Mouse (Mus musculus) limb, embryonic 10.5 days (tissue): ENCODE results near the gene Armc10. TPM values are rescaled to one million over a fixed set of nuclear protein-coding genes. Genes with fewer than 3 reads are reported as not detected.
"Not testable (repeated sequence)": the region's sequence is repeated elsewhere in the genome, so short reads cannot be mapped to it uniquely, and the experiment has no call there.

Source experiments
- DNase-seq: peaks from one replicate; pipeline ENCODE4 v3.0.0-alpha.2; 2017; ENCODE audit warnings: low spot score
- H3K27ac ChIP-seq: fragments of 300-500 bp; sonication (generic); 2 replicates; pipeline ENCODE4 v1.5.1; 2016; ENCODE audit warnings: mild to moderate bottlenecking
- H3K27me3 ChIP-seq: fragments of 300-500 bp; sonication (generic); 2 replicates; pipeline ENCODE4 v1.6.1; 2016; ENCODE audit warnings: low read depth, mild to moderate bottlenecking; ENCODE audit not compliant: poor library complexity, severe bottlenecking
- H3K36me3 ChIP-seq: fragments of 300-500 bp; sonication (generic); 2 replicates; pipeline ENCODE4 v1.6.1; 2016; ENCODE audit warnings: mild to moderate bottlenecking, moderate library complexity
- H3K4me1 ChIP-seq: fragments of 300-500 bp; sonication (generic); 2 replicates; pipeline ENCODE4 v1.6.1; 2016
- H3K4me3 ChIP-seq: fragments of 300-500 bp; sonication (generic); 2 replicates; pipeline ENCODE4 v1.5.1; 2016; ENCODE audit warnings: mild to moderate bottlenecking, moderate library complexity
- H3K9me3 ChIP-seq: fragments of 300-500 bp; sonication (generic); replicated peaks from 2 replicates; pipeline ENCODE4 v1.6.1; 2016; ENCODE audit warnings: mild to moderate bottlenecking
- WGBS: fragments of 180-500 bp; shearing (Covaris S2); methylation state at CpG from one replicate; pipeline ENCODE4 v1.1.7; 2016; 5-methylcytosine and 5-hydroxymethylcytosine counted together
- polyA plus RNA-seq: library from polyadenylated mRNA; unstranded; fragments of >200 nt; fragmentation: Nextera tagmentation; extraction: Ambion mirVana; gene quantifications from 2 replicates; pipeline ENCODE4 v1.2.1, GENCODE M21; 2016

Armc10 gene
- polyA plus RNA-seq, 1 experiment from 2014 or later: 61.9 TPM

DNA sequence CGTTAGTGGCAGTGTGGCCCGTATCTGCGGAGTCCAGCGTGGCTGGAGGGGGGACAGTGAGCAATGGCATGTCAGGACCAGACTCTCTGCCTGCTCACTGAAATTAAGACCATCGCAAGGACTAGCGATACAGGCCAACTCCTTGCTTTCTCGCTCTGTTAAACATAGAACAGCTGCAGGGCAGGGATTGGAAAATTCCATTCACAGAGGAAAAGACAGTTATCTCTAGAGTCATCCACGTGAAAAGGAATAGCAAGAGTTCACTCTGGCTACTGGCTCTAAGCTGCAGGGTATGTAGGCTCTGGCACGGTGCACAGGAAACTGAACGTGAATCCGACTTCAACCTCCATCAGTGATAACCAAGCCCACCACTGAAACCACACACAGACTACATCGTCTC is 29.4 kb downstream of the Armc10 start:
- H3K9me3 ChIP-seq: no peaks in the 10 kb centered on the region
- H3K4me1 ChIP-seq: peaks cover 20% of the 10 kb centered on the region
- H3K4me3 ChIP-seq: no peak overlapping the region
- H3K36me3 ChIP-seq: peaks cover 16% of the 10 kb centered on the region
- WGBS: 81% methylated on average over 12 of the region's 12 CpGs
- H3K27me3 ChIP-seq: no peaks in the 10 kb centered on the region
- DNase-seq: no peak
- peak overlapping the region; percentile 62; the same call in 1 of the 2 replicates for H3K27ac ChIP-seq

DNA sequence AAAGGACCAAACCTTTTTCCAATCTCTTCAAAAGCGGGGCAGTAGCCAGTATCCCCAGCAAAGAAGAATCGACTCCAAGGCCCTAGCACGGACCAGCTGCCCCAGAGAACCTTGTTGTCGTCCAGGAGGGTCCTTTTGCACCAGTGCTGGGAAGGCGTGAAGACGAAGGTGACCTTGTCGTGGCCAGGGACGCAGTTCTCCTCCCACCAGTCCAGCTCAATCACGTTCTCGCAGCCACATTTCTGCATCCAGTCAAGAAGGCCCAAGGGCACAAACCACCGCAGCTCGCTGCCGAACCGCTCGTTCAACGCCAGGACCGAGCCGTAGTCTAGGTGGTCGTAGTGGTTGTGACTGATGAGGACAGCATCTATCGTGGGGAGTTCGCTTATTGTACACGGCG is 29.9 kb downstream of the Armc10 start:
- Histone ChIP-seq H3K27me3 (no peaks in the 10 kb centered on the region), H3K36me3 (peaks cover 16% of the 10 kb centered on the region), H3K4me1 (peaks cover 20% of the 10 kb centered on the region), H3K4me3 (no peak overlapping the region), H3K27ac (peak overlapping the region; percentile 7; the same call in 1 of the 2 replicates), H3K9me3 (no peaks in the 10 kb centered on the region)
- 94% methylated on average over 23 of the region's 23 CpGs for WGBS
- no peak for DNase-seq

DNA sequence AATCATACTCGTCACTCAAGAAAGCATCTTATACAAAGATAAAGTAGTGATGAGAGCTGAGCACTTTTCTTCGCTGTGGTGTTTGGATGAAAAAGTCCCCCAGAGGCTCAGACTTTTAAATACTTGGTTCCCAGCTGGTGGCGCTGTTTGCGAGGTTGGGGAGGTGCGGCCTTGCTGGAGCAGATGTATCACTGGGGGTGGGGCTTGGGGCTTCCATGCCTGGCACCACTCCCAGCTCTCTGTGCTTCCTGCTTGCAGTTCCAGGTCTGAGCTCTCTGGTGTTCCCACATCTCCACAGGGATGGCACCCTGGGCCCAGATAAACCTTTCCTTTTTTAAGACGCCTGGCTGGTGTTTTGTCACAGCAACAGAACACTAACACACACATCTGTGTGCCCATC is 32.3 kb downstream of the Armc10 start:
- Histone ChIP-seq H3K27ac (no peak overlapping the region), H3K4me1 (peaks cover 19% of the 10 kb centered on the region), H3K36me3 (peaks cover 16% of the 10 kb centered on the region), H3K9me3 (no peaks in the 10 kb centered on the region), H3K4me3 (no peak overlapping the region), H3K27me3 (no peaks in the 10 kb centered on the region)
- 95% methylated on average over 6 of the region's 6 CpGs for WGBS
- no peak for DNase-seq

DNA sequence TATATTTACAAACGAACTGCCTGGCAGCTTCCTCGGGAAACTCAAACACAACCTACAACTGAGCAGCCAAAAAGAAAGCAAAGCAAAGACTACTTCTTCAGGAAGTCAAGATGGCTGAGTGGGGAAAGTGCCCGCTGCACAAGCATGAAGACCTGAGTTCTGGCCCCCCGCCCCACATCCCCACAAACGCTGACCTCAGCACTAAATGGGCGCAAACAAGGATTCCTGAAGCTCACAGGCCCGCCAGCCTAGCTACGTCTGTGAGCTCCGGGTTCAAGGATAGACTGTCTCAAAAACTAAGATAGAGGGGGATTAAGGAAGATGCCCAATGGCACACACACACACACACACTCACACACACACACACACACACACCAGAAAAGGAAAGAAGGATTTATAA is 32.8 kb downstream of the Armc10 start:
- WGBS: 94% methylated on average over 9 of the region's 9 CpGs
- Histone ChIP-seq H3K27me3 (no peaks in the 10 kb centered on the region), H3K4me3 (no peak overlapping the region), H3K4me1 (peaks cover 15% of the 10 kb centered on the region), H3K36me3 (peaks cover 16% of the 10 kb centered on the region), H3K27ac (no peak overlapping the region), H3K9me3 (no peaks in the 10 kb centered on the region)
- no peak for DNase-seq

DNA sequence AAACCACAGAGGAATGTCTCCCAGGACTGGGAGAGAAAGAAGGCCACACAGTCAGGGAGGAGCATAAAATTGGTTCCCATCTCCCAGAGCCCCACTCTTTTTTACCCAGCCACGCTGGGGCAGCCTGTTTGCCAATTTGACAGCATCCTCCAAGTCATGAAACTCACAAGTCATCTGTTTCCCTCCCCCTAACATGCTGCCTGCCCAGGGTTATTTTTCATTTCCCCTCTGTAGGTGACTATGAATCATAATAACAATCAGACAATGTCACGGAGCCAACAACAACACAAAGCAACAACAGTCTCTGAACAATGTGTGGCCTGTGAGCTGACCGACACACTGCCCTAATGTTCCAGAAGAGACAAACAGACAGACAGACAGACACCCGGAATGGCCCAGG is 34.4 kb downstream of the Armc10 start:
- Histone ChIP-seq H3K27me3 (no peaks in the 10 kb centered on the region), H3K27ac (no peak overlapping the region), H3K4me1 (peaks cover 1% of the 10 kb centered on the region; the same call in 1 of the 2 replicates), H3K9me3 (no peaks in the 10 kb centered on the region), H3K36me3 (peaks cover 15% of the 10 kb centered on the region), H3K4me3 (no peak overlapping the region)
- WGBS: 88% methylated on average over 4 of the region's 4 CpGs
- DNase-seq: no peak

DNA sequence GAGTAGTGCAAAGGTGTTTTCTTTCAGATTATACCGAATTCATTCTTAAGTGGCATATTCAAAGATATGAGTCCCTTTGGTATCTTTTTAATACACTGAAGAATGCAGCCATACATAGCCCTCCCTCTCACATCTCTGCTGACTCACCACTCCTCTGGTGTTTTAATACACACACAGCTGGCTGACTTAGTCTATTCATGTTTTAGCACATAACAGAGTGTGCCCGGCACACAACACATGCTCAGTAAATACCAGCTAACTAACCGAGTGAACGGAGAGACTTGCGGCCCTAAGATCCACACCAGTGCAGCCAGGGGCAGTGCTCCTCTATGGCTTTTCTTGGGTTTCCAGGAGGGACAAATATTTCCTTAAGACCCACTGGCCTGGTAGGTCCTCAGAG is 35.3 kb downstream of the Armc10 start:
- DNase-seq: no peak
- no peaks in the 10 kb centered on the region; the same call in 1 of the 2 replicates for H3K4me1 ChIP-seq
- WGBS: 94% methylated on average over 5 of the region's 5 CpGs
- no peaks in the 10 kb centered on the region for H3K27me3 ChIP-seq
- no peak overlapping the region for H3K4me3 ChIP-seq
- H3K9me3 ChIP-seq: no peaks in the 10 kb centered on the region
- no peak overlapping the region for H3K27ac ChIP-seq
- H3K36me3 ChIP-seq: peaks cover 6% of the 10 kb centered on the region

DNA sequence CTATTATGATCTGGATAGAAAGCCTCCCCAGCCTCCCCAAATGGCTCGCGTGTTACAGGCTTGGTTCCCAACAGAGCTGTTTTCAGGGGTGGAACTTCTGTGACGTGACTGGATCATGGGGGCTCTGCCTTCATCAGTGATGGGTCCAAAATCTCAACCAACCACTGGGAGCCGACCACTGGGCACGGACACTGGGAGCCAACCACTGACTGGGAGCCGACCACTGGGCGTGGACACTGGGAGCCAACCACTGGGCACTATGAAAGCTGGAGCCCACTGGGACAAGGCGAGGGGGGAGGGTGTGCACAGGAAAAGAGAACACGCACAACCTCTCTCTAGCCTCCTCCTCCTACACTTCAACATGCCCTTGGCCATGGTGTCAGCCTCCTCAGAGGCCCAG is 38.2 kb downstream of the Armc10 start:
- no peaks in the 10 kb centered on the region for H3K36me3 ChIP-seq
- no peaks in the 10 kb centered on the region for H3K27me3 ChIP-seq
- H3K27ac ChIP-seq: no peak overlapping the region
- no peaks in the 10 kb centered on the region for H3K9me3 ChIP-seq
- no peaks in the 10 kb centered on the region; the same call in 1 of the 2 replicates for H3K4me1 ChIP-seq
- DNase-seq: no peak
- H3K4me3 ChIP-seq: no peak overlapping the region
- WGBS: 95% methylated on average over 9 of the region's 9 CpGs

DNA sequence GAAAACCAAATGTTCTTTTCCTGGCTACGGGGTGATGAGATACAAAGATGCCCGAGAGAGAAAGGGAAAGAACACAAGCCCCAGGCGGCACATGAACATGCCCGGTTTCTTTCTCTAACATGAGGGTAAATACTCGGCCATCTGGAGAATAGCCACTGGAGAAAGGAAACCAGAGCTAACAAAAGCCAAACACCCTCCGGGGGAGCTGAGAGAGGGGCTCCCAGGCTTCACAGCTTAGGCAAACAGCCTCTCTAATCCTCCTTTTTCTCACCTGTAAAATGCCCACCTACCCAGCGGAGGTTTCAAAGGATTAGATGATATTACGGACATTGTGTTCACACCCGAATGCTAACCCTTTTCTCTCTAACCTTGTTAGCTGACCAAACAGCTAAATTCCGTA is 39.4 kb downstream of the Armc10 start:
- no peaks in the 10 kb centered on the region for H3K4me1 ChIP-seq
- no peak for DNase-seq
- H3K4me3 ChIP-seq: no peak overlapping the region
- WGBS: 80% methylated on average over 10 of the region's 10 CpGs
- no peaks in the 10 kb centered on the region for H3K9me3 ChIP-seq
- no peaks in the 10 kb centered on the region for H3K36me3 ChIP-seq
- H3K27ac ChIP-seq: no peak overlapping the region
- no peaks in the 10 kb centered on the region for H3K27me3 ChIP-seq

DNA sequence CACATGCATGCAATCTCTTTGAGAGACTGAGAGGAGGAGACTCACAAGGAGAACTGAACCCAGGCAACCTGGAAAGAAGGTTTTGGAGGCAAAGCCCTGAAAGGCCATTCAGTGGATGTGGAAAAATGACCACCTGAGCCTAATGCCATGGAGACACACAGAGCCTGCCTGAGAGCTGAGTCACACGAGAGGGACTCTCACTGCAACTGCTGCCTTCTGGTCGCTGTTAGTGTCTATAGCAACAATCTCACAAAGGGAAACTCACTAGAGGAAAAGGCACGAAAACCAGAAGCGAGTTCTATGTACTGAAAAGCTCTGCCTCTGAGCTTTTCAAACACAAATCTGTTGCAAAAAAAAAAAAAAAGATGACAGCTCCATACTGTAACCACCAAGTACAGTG is 41.4 kb downstream of the Armc10 start:
- 78% methylated on average over 4 of the region's 4 CpGs for WGBS

DNA sequence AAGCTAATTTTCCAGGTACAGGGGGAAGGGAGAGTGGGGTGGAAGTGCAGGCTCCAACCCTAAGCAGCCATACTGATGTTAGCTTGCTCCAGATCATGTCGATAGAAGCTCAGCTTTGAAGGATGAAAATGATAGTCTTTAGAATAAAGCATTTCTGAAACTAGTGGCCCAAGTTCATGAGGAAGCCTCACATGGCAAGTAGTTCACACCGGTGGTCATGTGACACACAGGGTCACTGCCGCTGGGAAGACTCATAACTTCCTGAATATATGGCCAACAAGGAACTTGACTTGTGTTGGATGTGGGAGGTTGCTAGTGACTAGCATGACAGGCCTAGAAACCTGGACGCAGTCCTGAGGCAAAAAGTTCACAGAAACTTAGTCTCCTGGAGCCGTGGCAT is 46.6 kb downstream of the Armc10 start:
- no peak overlapping the region for H3K4me3 ChIP-seq
- no peak for DNase-seq
- H3K9me3 ChIP-seq: no peaks in the 10 kb centered on the region
- 93% methylated on average over 5 of the region's 5 CpGs for WGBS
- H3K4me1 ChIP-seq: no peaks in the 10 kb centered on the region
- no peaks in the 10 kb centered on the region for H3K27me3 ChIP-seq
- H3K36me3 ChIP-seq: no peaks in the 10 kb centered on the region
- H3K27ac ChIP-seq: no peak overlapping the region

More for the DNA sequence above, 41.4 kb downstream of the Armc10 start:
- Histone ChIP-seq H3K27ac (no peak overlapping the region), H3K36me3 (no peaks in the 10 kb centered on the region), H3K4me1 (no peaks in the 10 kb centered on the region), H3K9me3 (no peaks in the 10 kb centered on the region), H3K4me3 (no peak overlapping the region), H3K27me3 (no peaks in the 10 kb centered on the region)
- DNase-seq: no peak

DNA sequence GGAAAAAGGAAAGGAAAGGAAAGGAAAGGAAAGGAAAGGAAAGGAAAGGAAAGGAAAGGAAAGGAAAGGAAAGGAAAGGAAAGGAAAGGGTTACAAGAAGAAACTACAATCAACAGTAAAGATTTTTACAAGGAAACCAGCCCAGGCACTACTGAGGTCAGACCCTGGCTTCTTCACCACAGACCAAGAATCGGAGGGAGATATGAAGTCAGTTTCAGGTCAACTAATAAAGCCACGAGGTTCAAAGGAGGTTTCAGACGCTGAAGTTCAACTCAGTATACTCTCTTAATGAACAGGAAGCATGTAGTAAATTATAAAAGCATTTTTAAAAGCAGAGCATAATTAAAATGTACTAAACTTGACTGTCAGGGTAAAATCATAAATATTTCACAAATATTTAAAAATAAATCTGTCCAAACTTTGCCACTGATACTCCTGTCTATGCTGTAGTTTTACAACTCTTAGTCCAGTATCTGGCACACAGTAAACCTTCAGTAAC is 47.8 kb downstream of the Armc10 start:
- 52% methylated on average over 3 of the region's 3 CpGs for WGBS
- DNase-seq: no peak
- H3K36me3 ChIP-seq: no peaks in the 10 kb centered on the region
- no peak overlapping the region for H3K27ac ChIP-seq
- no peaks in the 10 kb centered on the region for H3K4me1 ChIP-seq
- H3K4me3 ChIP-seq: no peak overlapping the region
- H3K9me3 ChIP-seq: no peaks in the 10 kb centered on the region
- H3K27me3 ChIP-seq: no peaks in the 10 kb centered on the region

DNA sequence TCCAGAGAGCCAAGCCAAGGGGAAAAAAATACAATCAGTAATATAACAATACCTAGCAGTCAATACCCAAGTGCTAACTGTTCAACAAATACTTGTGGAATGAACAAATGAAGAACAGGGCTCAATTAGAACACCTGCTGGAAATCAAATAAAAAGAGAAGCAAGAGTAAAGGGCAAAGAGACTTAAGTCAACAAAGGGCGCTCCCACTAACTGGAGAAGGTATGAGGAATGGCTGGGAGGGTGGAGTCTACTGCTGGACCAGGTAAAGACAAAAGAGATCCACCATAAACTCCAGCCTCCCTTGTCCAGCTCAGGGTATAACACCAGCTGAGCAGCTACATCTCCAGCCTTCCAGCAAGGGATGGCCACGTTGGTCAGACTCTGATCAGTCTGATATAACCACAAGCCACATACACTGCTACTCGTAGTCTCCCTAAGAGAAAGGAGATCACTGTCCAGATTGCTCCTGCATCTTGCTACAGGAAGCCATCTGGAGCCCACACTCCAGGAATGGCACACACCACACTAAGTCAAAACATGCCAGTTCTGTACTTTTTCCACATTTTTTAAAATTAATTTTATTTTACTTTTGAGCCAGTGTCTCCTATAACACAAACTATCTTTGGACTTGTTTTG is 49.4 kb downstream of the Armc10 start:
- Histone ChIP-seq H3K4me3 (no peak overlapping the region), H3K27ac (no peak overlapping the region), H3K9me3 (no peaks in the 10 kb centered on the region), H3K4me1 (no peaks in the 10 kb centered on the region), H3K27me3 (no peaks in the 10 kb centered on the region), H3K36me3 (no peaks in the 10 kb centered on the region)
- 95% methylated on average over 3 of the region's 3 CpGs for WGBS
- DNase-seq: no peak

DNA sequence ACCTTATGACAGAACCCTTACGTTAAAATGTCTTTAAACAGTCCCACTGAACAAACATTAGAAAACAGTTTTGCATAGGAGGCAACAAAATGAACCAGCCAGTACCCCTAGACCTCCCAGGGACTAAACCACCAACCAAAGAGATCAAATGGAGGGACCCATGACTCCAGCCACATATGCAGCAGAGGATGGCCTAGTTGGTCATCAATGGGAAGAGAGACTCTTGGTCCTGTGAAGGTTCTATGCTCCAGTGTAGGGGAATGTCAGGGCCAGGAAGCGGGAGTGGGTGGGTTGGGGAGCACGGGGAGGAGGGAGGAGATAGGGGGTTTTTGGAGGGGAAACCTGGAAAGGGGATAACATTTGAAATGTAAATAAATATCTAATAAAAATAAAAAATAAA is 53.9 kb downstream of the Armc10 start:
- not testable (repeated sequence) for H3K4me1 ChIP-seq, H3K9me3 ChIP-seq, H3K27ac ChIP-seq, H3K4me3 ChIP-seq, DNase-seq, H3K27me3 ChIP-seq, H3K36me3 ChIP-seq
- 98% methylated on average over 3 of the region's 3 CpGs for WGBS
